Mouse (Mus musculus) hindbrain, embryonic 16.5 days (tissue): ENCODE results near the gene Triobp. TPM values are rescaled to one million over a fixed set of nuclear protein-coding genes. Genes with fewer than 3 reads are reported as not detected.

ENCODE experiments used
- ATAC-seq: fragments of 200-750 bp; cut with Nextera tagmentation; 2 replicates; pipeline ENCODE4 v1.8.0; 2017; ENCODE audit warnings: moderate TSS enrichment, moderate library complexity
- H3K27ac ChIP-seq: fragments of 300-500 bp; sonication (generic); 2 replicates; pipeline ENCODE4 v1.5.1; 2014; ENCODE audit warnings: low read depth, mild to moderate bottlenecking, control low read depth, low read length, moderate library complexity
- H3K27me3 ChIP-seq: fragments of 300-500 bp; sonication (generic); replicated peaks from 2 replicates; pipeline ENCODE4 v1.6.1; 2014; ENCODE audit warnings: low read length; ENCODE audit not compliant: control insufficient read depth, insufficient read depth
- H3K36me3 ChIP-seq: fragments of 300-500 bp; sonication (generic); 2 replicates; pipeline ENCODE4 v1.6.1; 2014; ENCODE audit warnings: mild to moderate bottlenecking, low read length, moderate library complexity, mixed read lengths; ENCODE audit not compliant: control insufficient read depth, insufficient read depth
- H3K4me1 ChIP-seq: fragments of 300-500 bp; sonication (generic); 2 replicates; pipeline ENCODE4 v1.6.1; 2014; ENCODE audit warnings: low read depth, low read length; ENCODE audit not compliant: control insufficient read depth, insufficient read depth
- H3K4me2 ChIP-seq: fragments of 300-500 bp; sonication (generic); 2 replicates; pipeline ENCODE4 v1.6.1; 2014; ENCODE audit warnings: mild to moderate bottlenecking, low read length, control low read depth, moderate library complexity
- H3K4me3 ChIP-seq: fragments of 300-500 bp; sonication (generic); 2 replicates; pipeline ENCODE4 v1.5.1; 2014; ENCODE audit warnings: mild to moderate bottlenecking, low read length, control low read depth, moderate library complexity
- H3K9ac ChIP-seq: fragments of 300-500 bp; sonication (generic); 2 replicates; pipeline ENCODE4 v1.6.1; 2014; ENCODE audit warnings: low read depth, mild to moderate bottlenecking, control low read depth, low read length, moderate library complexity
- H3K9me3 ChIP-seq: fragments of 300-500 bp; sonication (generic); 2 replicates; pipeline ENCODE4 v1.6.1; 2014; ENCODE audit warnings: mild to moderate bottlenecking, low read length, moderate library complexity; ENCODE audit not compliant: control insufficient read depth
- WGBS: fragments of 180-500 bp; shearing (Covaris S2); extraction: QIAGEN DNeasy Blood & Tissue Kit; methylation state at CpG from one replicate; pipeline ENCODE4 v1.1.7; 2014; 5-methylcytosine and 5-hydroxymethylcytosine counted together
- microRNA-seq: library from miRNA; unstranded; fragments of <30 nt; microRNA quantifications from one replicate; pipeline ENCODE4, GENCODE M21; 2017
- polyA plus RNA-seq: library from polyadenylated mRNA; unstranded; fragments of >200 nt; fragmentation: Nextera tagmentation; extraction: Ambion mirVana; gene quantifications from 2 replicates; pipeline ENCODE4 v1.2.1, GENCODE M21; 2015

Gene Triobp
- polyA plus RNA-seq, 1 experiment from 2014 or later: 36.1 TPM

DNA sequence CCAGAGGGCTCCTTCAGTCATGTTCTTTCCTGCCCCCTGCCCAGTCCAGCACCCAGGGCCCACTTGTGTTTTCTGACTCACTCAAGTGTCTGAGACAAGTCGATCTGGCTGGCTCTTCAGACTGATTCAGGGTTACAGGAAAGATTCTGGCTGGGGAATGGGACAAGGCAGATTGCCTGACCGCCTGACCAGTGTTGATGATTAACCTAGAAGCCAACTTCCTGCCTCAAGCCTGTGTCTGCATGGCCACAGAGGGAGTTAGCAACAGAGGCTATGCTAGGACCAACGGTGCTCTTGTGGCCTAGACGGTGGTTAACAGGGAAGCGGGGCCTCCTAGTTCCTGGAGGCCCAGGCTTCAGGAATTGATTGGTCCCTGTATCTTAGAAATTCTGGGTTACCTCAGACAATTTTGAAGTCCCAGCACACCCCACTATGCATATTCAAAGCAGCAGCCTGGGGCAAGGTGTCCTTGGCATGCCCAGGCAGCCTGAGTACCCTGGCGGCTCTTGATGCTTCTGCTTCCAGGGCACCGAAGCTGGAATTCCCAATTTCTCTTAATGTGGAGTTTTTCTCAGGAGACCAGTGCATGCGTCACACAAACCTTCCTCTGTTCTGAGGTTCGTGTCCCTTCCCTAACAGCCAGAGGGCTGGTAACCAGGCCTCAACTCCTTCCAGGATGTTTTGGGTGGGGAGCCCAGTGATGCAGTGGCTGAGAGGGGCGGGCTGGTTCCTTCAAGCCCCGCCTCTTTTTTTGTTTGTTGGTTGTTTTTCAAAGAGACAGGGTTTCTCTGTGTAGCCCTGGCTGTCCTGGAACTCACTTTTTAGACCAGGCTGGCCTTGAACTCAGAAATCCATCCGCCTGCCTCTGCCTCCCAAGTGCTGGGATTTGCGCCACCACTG lies 104.2 kb downstream of the Triobp start:
- Histone ChIP-seq H3K4me1 (no peaks in the 10 kb centered on the region; the same call in 1 of the 2 replicates), H3K9ac (no peak overlapping the region), H3K4me2 (no peak overlapping the region), H3K9me3 (no peaks in the 10 kb centered on the region), H3K27me3 (no peaks in the 10 kb centered on the region), H3K4me3 (no peak overlapping the region), H3K27ac (no peak overlapping the region), H3K36me3 (peaks cover 29% of the 10 kb centered on the region)
- WGBS: 66% methylated on average over 13 of the region's 13 CpGs
- ATAC-seq: no peak

DNA sequence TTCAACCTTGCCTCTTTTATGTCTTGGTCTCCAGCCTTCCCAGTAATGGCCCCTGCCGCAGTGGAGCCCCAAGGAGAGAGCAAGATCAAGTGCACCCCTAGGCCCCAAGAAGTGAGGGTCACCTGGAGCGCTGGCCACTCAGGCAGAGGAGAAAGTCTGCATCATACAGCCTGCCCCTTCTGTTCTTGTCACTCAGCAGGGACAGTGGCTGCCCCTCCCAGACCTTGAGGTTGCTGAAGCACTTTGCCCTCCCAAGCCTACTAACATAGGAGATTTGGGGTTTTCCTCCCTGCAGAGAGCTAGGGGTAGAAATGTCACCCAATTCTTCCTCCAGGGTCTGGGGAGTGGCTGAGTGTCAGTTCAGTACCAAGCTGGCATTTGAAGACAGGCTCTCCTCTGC lies 104.8 kb downstream of the Triobp start:
- H3K36me3 ChIP-seq: peaks cover 29% of the 10 kb centered on the region
- no peak for ATAC-seq

More for the DNA sequence above, 104.8 kb downstream of the Triobp start:
- no peaks in the 10 kb centered on the region for H3K9me3 ChIP-seq
- H3K4me3 ChIP-seq: no peak overlapping the region
- 79% methylated on average over 2 of the region's 2 CpGs for WGBS
- no peak overlapping the region for H3K9ac ChIP-seq
- no peaks in the 10 kb centered on the region for H3K27me3 ChIP-seq
- no peak overlapping the region for H3K27ac ChIP-seq
- H3K4me2 ChIP-seq: no peak overlapping the region
- H3K4me1 ChIP-seq: no peaks in the 10 kb centered on the region; the same call in 1 of the 2 replicates

Small RNA genes within 50 kb of the gene (microRNA-seq; reads per million reads assigned to microRNA genes)
- 1.9 reads per million for gene Mir6956

Other genes starting within 250 kb of the Triobp start
- gene Elfn2, start 229.0 kb upstream of the Triobp start, polyA plus RNA-seq: 11.6 and 13.3 TPM in 2 replicates
- 19.7 and 20.1 TPM in 2 replicates for gene Mfng, start 174.2 kb upstream of the Triobp start, polyA plus RNA-seq
- 2.5 and 2.8 TPM in 2 replicates for gene Card10, start 144.7 kb upstream of the Triobp start, polyA plus RNA-seq
- 15.9 and 17.5 TPM in 2 replicates for gene Cdc42ep1, start 105.1 kb upstream of the Triobp start, polyA plus RNA-seq
- gene Lgals2, start 92.2 kb upstream of the Triobp start, polyA plus RNA-seq: not detected in 2 replicates
- 46.1 and 51.8 TPM in 2 replicates for gene Gga1, start 70.5 kb upstream of the Triobp start, polyA plus RNA-seq
- 0.11 TPM in 1 of 2 replicates, not detected in the other for gene Gm49510, start 48.1 kb upstream of the Triobp start, polyA plus RNA-seq
- 4.5 and 6.7 TPM in 2 replicates for gene Sh3bp1, start 48.0 kb upstream of the Triobp start, polyA plus RNA-seq
- gene Pdxp, start 33.8 kb upstream of the Triobp start, polyA plus RNA-seq: 94.7 and 96.9 TPM in 2 replicates
- 105 and 169 TPM in 2 replicates for gene Lgals1, start 21.0 kb upstream of the Triobp start, polyA plus RNA-seq
- 63.6 and 68.1 TPM in 2 replicates for gene Nol12, start 12.8 kb upstream of the Triobp start, polyA plus RNA-seq
- 200 and 206 TPM in 2 replicates for gene H1f0, start 80.7 kb downstream of the Triobp start, polyA plus RNA-seq
- gene Galr3, start 94.2 kb downstream of the Triobp start, polyA plus RNA-seq: 0.14 TPM in 1 of 2 replicates, not detected in the other
- gene Ankrd54, start 115.2 kb downstream of the Triobp start, polyA plus RNA-seq: 50.0 and 54.0 TPM in 2 replicates
- gene Eif3l, start 127.5 kb downstream of the Triobp start, polyA plus RNA-seq: 174 and 177 TPM in 2 replicates
- 11.6 and 13.9 TPM in 2 replicates for gene Micall1, start 161.2 kb downstream of the Triobp start, polyA plus RNA-seq
- 258 and 285 TPM in 2 replicates for gene Polr2f, start 193.3 kb downstream of the Triobp start, polyA plus RNA-seq
- gene 1700088E04Rik, start 193.5 kb downstream of the Triobp start, polyA plus RNA-seq: 18.0 and 20.2 TPM in 2 replicates
- gene Sox10, start 217.5 kb downstream of the Triobp start, polyA plus RNA-seq: 9.0 and 9.5 TPM in 2 replicates